Mouse (Mus musculus) left cerebral cortex, postnatal 36 days (tissue): Measurements from ENCODE around the gene Arid1a. TPM values are rescaled to one million over a fixed set of nuclear protein-coding genes. Genes with fewer than 3 reads are reported as not detected.

ENCODE experiments used
- DNase-seq, 2 experiments: peaks; one replicate each; pipeline ENCODE4 v3.0.0; 2021 to 2022; ENCODE audit warnings: low spot score in 2 of 2, mixed read lengths in 1 of 2
- intact Hi-C: fragments of 180-260 bp; cut with DNase I; formaldehyde crosslinking; loops from one replicate; pipeline ENCODE4 v1.15.1; 2025
- microRNA-seq: library from miRNA; unstranded; fragments of <30 nt; microRNA quantifications from one replicate; pipeline ENCODE4 v1.2.0, GENCODE M21; 2022
- total RNA-seq, 2 experiments: library from RNA; stranded (reverse); gene quantifications; 2 replicates each; pipeline ENCODE4 v1.2.3; 2021

Arid1a gene
- total RNA-seq, 2 experiments from 2014 or later, result 76.5 to 96.1 TPM

- DNase-seq, result no peak
- intact Hi-C loops, result no loop called here
These were observed 125.3 kb downstream of the Arid1a start for GRCm38 (mm10) chr4:133631071-133631768.

- intact Hi-C loops, result no loop called here
- DNase-seq, result no peak
These were observed 126.1 kb downstream of the Arid1a start for GRCm38 (mm10) chr4:133630326-133630920.

GRCm38 (mm10) chr4:133629191-133629590, 127.4 kb downstream of the Arid1a start:
- no peak for DNase-seq
- intact Hi-C loops, result no loop called here

Small RNA genes lying within 50 kb of the gene (microRNA-seq; reads per million reads assigned to microRNA genes)
- gene Mir7227, result not detected

Other genes with a start within 250 kb of the Arid1a start
- not detected for gene Kdf1, start 237.8 kb downstream of the Arid1a start, total RNA-seq
- 100 to 1,000 TPM; 139 to 143 TPM for gene Nudc, start 210.8 kb downstream of the Arid1a start, total RNA-seq
- not detected for gene Nr0b2, start 203.4 kb downstream of the Arid1a start, total RNA-seq
- gene Gpatch3, start 182.0 kb downstream of the Arid1a start, total RNA-seq, result 10 to 100 TPM in 1 of 2 experiments, 1 to 10 TPM in 1; 9.2 to 10.3 TPM
- gene Gpn2, start 172.4 kb downstream of the Arid1a start, total RNA-seq, result 10 to 100 TPM in 1 of 2 experiments, 1 to 10 TPM in 1; 9.5 to 10.7 TPM
- gene Sfn, start 154.6 kb downstream of the Arid1a start, total RNA-seq, result 1 to 10 TPM; 1.9 to 2.5 TPM
- 10 to 100 TPM; 37.6 to 40.6 TPM for gene Zdhhc18, start 106.6 kb downstream of the Arid1a start, total RNA-seq
- 1 to 10 TPM; 8.3 to 9.6 TPM for gene Pigv, start 84.1 kb downstream of the Arid1a start, total RNA-seq
- gene Rps6ka1, start 131.0 kb upstream of the Arid1a start, total RNA-seq, result 10 to 100 TPM in 1 of 2 experiments, 1 to 10 TPM in 1; 9.9 to 13.6 TPM
- 100 to 1,000 TPM in 1 of 2 experiments, 10 to 100 TPM in 1; 97.3 to 117 TPM for gene Hmgn2, start 211.9 kb upstream of the Arid1a start, total RNA-seq
- gene Dhdds, start 244.1 kb upstream of the Arid1a start, total RNA-seq, result 10 to 100 TPM; 61.9 to 63.3 TPM